In genomic region chr16:4718753-4719518, GRCm38 (mm10) we compare ENCODE assay signal across 8 mouse cellular contexts. TPM values are rescaled to one million over a fixed set of nuclear protein-coding genes. Genes with fewer than 3 reads are reported as not detected.
A peak's percentile ranks its signal among the peaks of the same experiment; 100 is the strongest.
DNase-seq lines count a peak whose midpoint lies in the region; ATAC-seq and TF ChIP-seq lines count a peak whose summit lies in the region.

TSS of gene Nmral1 (minus strand) at chr16:4719356.

- peak within 1 kb of the TSS; percentile 54 for H3K4me3 ChIP-seq in forebrain, postnatal 0 days (ENCODE audit: low read depth, low read length)
- peak within 1 kb of the TSS; percentile 76 for H3K4me3 ChIP-seq in hindbrain, embryonic 10.5 days
- H3K4me3 ChIP-seq in lung, postnatal 0 days (ENCODE audit: low read depth, low read length) = peak within 1 kb of the TSS; percentile 51

- DNase-seq in MEL-GATA-1-ER (ENCODE audit: extremely low read depth, low read depth) = peak; percentile 74
- DNase-seq in cerebellum, adult 11-12 months = peak; percentile 82
- peak; percentile 82 for DNase-seq in forebrain, postnatal 0 days
- DNase-seq in hindbrain, embryonic 10.5 days (ENCODE audit: low spot score) = peak; percentile 86
- DNase-seq in layer of hippocampus, adult 9-11 months = peak; percentile 68
- DNase-seq in lung, postnatal 0 days (ENCODE audit: low spot score) = peak; percentile 79
- DNase-seq in ovary, postnatal 14 days (ENCODE audit: low spot score) = peak; percentile 36
- DNase-seq in thymus, postnatal 10 days (ENCODE audit: low spot score in 2 of 2) = peak; percentile 51 to 61

- WGBS in forebrain, postnatal 0 days = 15% methylated on average over 33 of the region's 33 CpGs
- 10% methylated on average over 33 of the region's 33 CpGs for WGBS in hindbrain, embryonic 10.5 days
- WGBS in lung, postnatal 0 days = 16% methylated on average over 33 of the region's 33 CpGs

- H3K4me2 ChIP-seq in forebrain, postnatal 0 days (ENCODE audit: low read depth) = peak within 1 kb of the TSS; percentile 74
- H3K4me2 ChIP-seq in lung, postnatal 0 days (replicated peaks; ENCODE audit: low read depth, low read length) = peak within 1 kb of the TSS; percentile 80

- H3K27ac ChIP-seq in forebrain, postnatal 0 days (ENCODE audit: low read depth, low read length) = peak within 1 kb of the TSS; percentile 74
- H3K27ac ChIP-seq in hindbrain, embryonic 10.5 days = peak within 1 kb of the TSS; percentile 97
- no peak within 1 kb of the TSS for H3K27ac ChIP-seq in lung, postnatal 0 days (ENCODE audit: low read length)

- peaks cover 6% of the 10 kb centered on the region; the same call in 1 of the 2 replicates for H3K4me1 ChIP-seq in forebrain, postnatal 0 days (ENCODE audit: insufficient read depth)
- peaks cover 17% of the 10 kb centered on the region for H3K4me1 ChIP-seq in hindbrain, embryonic 10.5 days (replicated peaks)
- H3K4me1 ChIP-seq in lung, postnatal 0 days (ENCODE audit: insufficient read depth, low read depth, low read length) = peaks cover 7% of the 10 kb centered on the region; the same call in 1 of the 2 replicates

- ATAC-seq in forebrain, postnatal 0 days = peak; percentile 91
- peak; percentile 76 for ATAC-seq in lung, postnatal 0 days

- peak within 1 kb of the TSS; percentile 83 for H3K9ac ChIP-seq in forebrain, postnatal 0 days
- H3K9ac ChIP-seq in lung, postnatal 0 days (replicated peaks; ENCODE audit: low read depth) = peak within 1 kb of the TSS; percentile 55

- peaks cover 8% of the 10 kb centered on the region; the same call in 1 of the 2 replicates for H3K36me3 ChIP-seq in forebrain, postnatal 0 days (ENCODE audit: insufficient read depth)
- peaks cover 30% of the 10 kb centered on the region for H3K36me3 ChIP-seq in hindbrain, embryonic 10.5 days
- H3K36me3 ChIP-seq in lung, postnatal 0 days (ENCODE audit: insufficient read depth, low read length) = no peaks in the 10 kb centered on the region

- TF ChIP-seq CTCF in forebrain, postnatal 0 days (IDR thresholded peaks at IDR 0.05; ENCODE audit: low read depth) = no peak
- no peak for TF ChIP-seq CTCF in lung, postnatal 0 days (IDR thresholded peaks at IDR 0.05)

- no peaks in the 10 kb centered on the region for H3K27me3 ChIP-seq in forebrain, postnatal 0 days (ENCODE audit: insufficient read depth, low read length)
- H3K27me3 ChIP-seq in hindbrain, embryonic 10.5 days (ENCODE audit: insufficient read depth, poor library complexity, severe bottlenecking) = no peaks in the 10 kb centered on the region
- H3K27me3 ChIP-seq in lung, postnatal 0 days (replicated peaks; ENCODE audit: insufficient read depth, low read length) = no peaks in the 10 kb centered on the region

- TF ChIP-seq EP300 in lung, postnatal 0 days (IDR thresholded peaks at IDR 0.05) = no peak

- H3K9me3 ChIP-seq in forebrain, postnatal 0 days (ENCODE audit: low read length) = no peaks in the 10 kb centered on the region
- no peaks in the 10 kb centered on the region for H3K9me3 ChIP-seq in hindbrain, embryonic 10.5 days
- no peaks in the 10 kb centered on the region for H3K9me3 ChIP-seq in lung, postnatal 0 days (ENCODE audit: low read length)

RNA-seq across cellular contexts. Expression of gene Nmral1, which starts in this region (rescaled TPM):
- 45.7 and 46.1 TPM in 2 replicates for total RNA-seq in forebrain, postnatal 0 days (2014; rRNA removed)
- polyA plus RNA-seq in forebrain, postnatal 0 days (2015; fragmentation: Nextera tagmentation; extraction: Ambion mirVana) = 42.9 and 44.3 TPM in 2 replicates
- polyA plus RNA-seq in hindbrain, embryonic 10.5 days (2016; fragmentation: Nextera tagmentation; extraction: Ambion mirVana) = 192 and 203 TPM in 2 replicates
- 6.0 and 7.1 TPM in 2 replicates for polyA plus RNA-seq in lung, postnatal 0 days (2015; fragmentation: Nextera tagmentation; extraction: Ambion mirVana)

Comparison
In these comparisons a context has a peak if more than half of its experiments do, and no peak if none do; other contexts are left out.
1. DNase-seq: peak in every context shown above with its lines; median percentile 86 in hindbrain, embryonic 10.5 days; 82 in cerebellum, adult 11-12 months; 82 in forebrain, postnatal 0 days; 79 in lung, postnatal 0 days; 74 in MEL-GATA-1-ER; 68 in layer of hippocampus, adult 9-11 months; 56 in thymus, postnatal 10 days; 36 in ovary, postnatal 14 days.